Mouse (Mus musculus): ENCODE results near the gene Gm40460. TPM values are rescaled to one million over a fixed set of nuclear protein-coding genes. Genes with fewer than 3 reads are reported as not detected.
A peak's percentile ranks its signal among the peaks of the same experiment; 100 is the strongest.
"Not testable (repeated sequence)": the region's sequence is repeated elsewhere in the genome, so short reads cannot be mapped to it uniquely, and the experiment has no call there.

The Gm40460 gene
- polyA plus RNA-seq (2012), result not detected in 2 replicates

- Histone ChIP-seq H3K9me3 (ENCODE audit: control insufficient read depth, low read length) (peaks cover 15% of the 10 kb centered on the region), H3K36me3 (ENCODE audit: control insufficient read depth) (no peaks in the 10 kb centered on the region), H3K27me3 (ENCODE audit: control insufficient read depth) (no peaks in the 10 kb centered on the region), H3K4me3 (replicated peaks) (no peak within 1 kb of the TSS), H3K4me1 (ENCODE audit: control insufficient read depth) (no peaks in the 10 kb centered on the region)
- TF ChIP-seq GATA1 (IDR thresholded peaks at IDR 0.05; ENCODE audit: low read length) (no peak), TAL1 (IDR thresholded peaks at IDR 0.05; ENCODE audit: low read length) (no peak)
These were observed at the start of gene Gm40460 for GRCm38 (mm10) chr7:142240978-142241377. Gm40460 (minus strand) TSS chr7:142241078.

GRCm38 (mm10) chr7:142285910-142286612 is 45.2 kb upstream of the Gm40460 start:
- not testable (repeated sequence) for H3K4me1 ChIP-seq (ENCODE audit: control insufficient read depth); H3K36me3 ChIP-seq (ENCODE audit: control insufficient read depth); H3K9me3 ChIP-seq (ENCODE audit: control insufficient read depth, low read length); H3K4me3 ChIP-seq (replicated peaks)
- H3K27me3 ChIP-seq (ENCODE audit: control insufficient read depth), result peaks cover 40% of the 10 kb centered on the region

- H3K4me3 ChIP-seq (replicated peaks), result no peak overlapping the region
- TF ChIP-seq TAL1 (IDR thresholded peaks at IDR 0.05; ENCODE audit: low read length) (no peak), GATA1 (IDR thresholded peaks at IDR 0.05; ENCODE audit: low read length) (no peak)
- H3K27me3 ChIP-seq (ENCODE audit: control insufficient read depth), result peaks cover 42% of the 10 kb centered on the region
- H3K9me3 ChIP-seq (ENCODE audit: control insufficient read depth, low read length), result no peaks in the 10 kb centered on the region
- H3K4me1 ChIP-seq (ENCODE audit: control insufficient read depth), result peaks cover 1% of the 10 kb centered on the region; the same call in 1 of the 2 replicates
- H3K36me3 ChIP-seq (ENCODE audit: control insufficient read depth), result no peaks in the 10 kb centered on the region
These were observed 44.4 kb upstream of the Gm40460 start for GRCm38 (mm10) chr7:142285130-142285835.

- Histone ChIP-seq H3K36me3 (ENCODE audit: control insufficient read depth) (no peaks in the 10 kb centered on the region), H3K27me3 (ENCODE audit: control insufficient read depth) (peaks cover 48% of the 10 kb centered on the region), H3K4me3 (replicated peaks) (peak overlapping the region; percentile 54), H3K4me1 (ENCODE audit: control insufficient read depth) (peaks cover 1% of the 10 kb centered on the region; the same call in 1 of the 2 replicates), H3K9me3 (ENCODE audit: control insufficient read depth, low read length) (no peaks in the 10 kb centered on the region)
- TF ChIP-seq GATA1 (IDR thresholded peaks at IDR 0.05; ENCODE audit: low read length) (no peak), TAL1 (IDR thresholded peaks at IDR 0.05; ENCODE audit: low read length) (no peak)
These were observed 43.8 kb upstream of the Gm40460 start for GRCm38 (mm10) chr7:142284615-142285080.

GRCm38 (mm10) chr7:142284023-142284591 is 43.2 kb upstream of the Gm40460 start:
- H3K4me1 ChIP-seq (ENCODE audit: control insufficient read depth), result peaks cover 1% of the 10 kb centered on the region; the same call in 1 of the 2 replicates
- H3K36me3 ChIP-seq (ENCODE audit: control insufficient read depth), result no peaks in the 10 kb centered on the region
- H3K9me3 ChIP-seq (ENCODE audit: control insufficient read depth, low read length), result no peaks in the 10 kb centered on the region
- TF ChIP-seq TAL1 (IDR thresholded peaks at IDR 0.05; ENCODE audit: low read length) (no peak), GATA1 (IDR thresholded peaks at IDR 0.05; ENCODE audit: low read length) (no peak)
- H3K4me3 ChIP-seq (replicated peaks), result peak overlapping the region; percentile 54
- peaks cover 48% of the 10 kb centered on the region for H3K27me3 ChIP-seq (ENCODE audit: control insufficient read depth)

- not testable (repeated sequence) for H3K4me3 ChIP-seq (replicated peaks); H3K4me1 ChIP-seq (ENCODE audit: control insufficient read depth); H3K9me3 ChIP-seq (ENCODE audit: control insufficient read depth, low read length); H3K36me3 ChIP-seq (ENCODE audit: control insufficient read depth)
- peaks cover 48% of the 10 kb centered on the region for H3K27me3 ChIP-seq (ENCODE audit: control insufficient read depth)
These were observed 42.0 kb upstream of the Gm40460 start for GRCm38 (mm10) chr7:142282847-142283246.

- not testable (repeated sequence) for H3K9me3 ChIP-seq (ENCODE audit: control insufficient read depth, low read length); H3K4me3 ChIP-seq (replicated peaks); H3K36me3 ChIP-seq (ENCODE audit: control insufficient read depth); H3K4me1 ChIP-seq (ENCODE audit: control insufficient read depth)
- peaks cover 35% of the 10 kb centered on the region for H3K27me3 ChIP-seq (ENCODE audit: control insufficient read depth)
These were observed 38.4 kb upstream of the Gm40460 start for GRCm38 (mm10) chr7:142279291-142279690.

GRCm38 (mm10) chr7:142278183-142278582 is 37.3 kb upstream of the Gm40460 start:
- not testable (repeated sequence) for H3K4me1 ChIP-seq (ENCODE audit: control insufficient read depth); H3K9me3 ChIP-seq (ENCODE audit: control insufficient read depth, low read length); H3K4me3 ChIP-seq (replicated peaks); H3K36me3 ChIP-seq (ENCODE audit: control insufficient read depth)
- peaks cover 24% of the 10 kb centered on the region for H3K27me3 ChIP-seq (ENCODE audit: control insufficient read depth)

GRCm38 (mm10) chr7:142274263-142274662 is 33.4 kb upstream of the Gm40460 start, which contains the start of gene Gm4559:
Gm4559 (minus strand) TSS chr7:142274363.
- not testable (repeated sequence) for H3K4me1 ChIP-seq (ENCODE audit: control insufficient read depth); H3K4me3 ChIP-seq (replicated peaks); H3K36me3 ChIP-seq (ENCODE audit: control insufficient read depth); H3K9me3 ChIP-seq (ENCODE audit: control insufficient read depth, low read length); H3K27me3 ChIP-seq (ENCODE audit: control insufficient read depth)

GRCm38 (mm10) chr7:142258254-142258653 is 17.4 kb upstream of the Gm40460 start, which contains the start of gene Gm2431:
Gm2431 (minus strand) TSS chr7:142258354.
- not testable (repeated sequence) for H3K4me3 ChIP-seq (replicated peaks); H3K9me3 ChIP-seq (ENCODE audit: control insufficient read depth, low read length); H3K36me3 ChIP-seq (ENCODE audit: control insufficient read depth); H3K4me1 ChIP-seq (ENCODE audit: control insufficient read depth); H3K27me3 ChIP-seq (ENCODE audit: control insufficient read depth)

Data from erythroblast, embryonic 14.5 days (primary cell).